Mouse (Mus musculus): ENCODE data around the gene Rhox4g. TPM values are rescaled to one million over a fixed set of nuclear protein-coding genes. Genes with fewer than 3 reads are reported as not detected.

Gene Rhox4g
- polyA plus RNA-seq, 1 experiment = not detected

Other genes with a start within 250 kb of the Rhox4g start
- not detected for gene Rhox2b, start 239.3 kb downstream of the Rhox4g start, polyA plus RNA-seq (2012; fragmentation: generic; extraction: Trizol)
- gene Rhox4b, start 218.8 kb downstream of the Rhox4g start, polyA plus RNA-seq (2012; fragmentation: generic; extraction: Trizol) = not detected
- gene Rhox2c, start 197.6 kb downstream of the Rhox4g start, polyA plus RNA-seq (2012; fragmentation: generic; extraction: Trizol) = not detected
- gene Rhox3c, start 192.7 kb downstream of the Rhox4g start, polyA plus RNA-seq (2012; fragmentation: generic; extraction: Trizol) = not detected
- not detected for gene Rhox4c, start 171.0 kb downstream of the Rhox4g start, polyA plus RNA-seq (2012; fragmentation: generic; extraction: Trizol)
- not detected for gene Rhox2d, start 157.9 kb downstream of the Rhox4g start, polyA plus RNA-seq (2012; fragmentation: generic; extraction: Trizol)
- not detected for gene Rhox4d, start 137.0 kb downstream of the Rhox4g start, polyA plus RNA-seq (2012; fragmentation: generic; extraction: Trizol)
- not detected for gene Rhox2e, start 120.9 kb downstream of the Rhox4g start, polyA plus RNA-seq (2012; fragmentation: generic; extraction: Trizol)
- not detected for gene Rhox3e, start 109.3 kb downstream of the Rhox4g start, polyA plus RNA-seq (2012; fragmentation: generic; extraction: Trizol)
- not detected for gene Rhox4e, start 93.9 kb downstream of the Rhox4g start, polyA plus RNA-seq (2012; fragmentation: generic; extraction: Trizol)
- gene Rhox2f, start 79.9 kb downstream of the Rhox4g start, polyA plus RNA-seq (2012; fragmentation: generic; extraction: Trizol) = not detected
- not detected for gene Rhox3f, start 70.3 kb downstream of the Rhox4g start, polyA plus RNA-seq (2012; fragmentation: generic; extraction: Trizol)
- gene Rhox4f, start 43.6 kb downstream of the Rhox4g start, polyA plus RNA-seq (2012; fragmentation: generic; extraction: Trizol) = not detected
- gene Rhox3g, start 22.7 kb downstream of the Rhox4g start, polyA plus RNA-seq (2012; fragmentation: generic; extraction: Trizol) = not detected
- gene Rhox2g, start 7.9 kb downstream of the Rhox4g start, polyA plus RNA-seq (2012; fragmentation: generic; extraction: Trizol) = not detected
- gene Rhox3h, start 17.4 kb upstream of the Rhox4g start, polyA plus RNA-seq (2012; fragmentation: generic; extraction: Trizol) = not detected
- not detected for gene Rhox2h, start 21.9 kb upstream of the Rhox4g start, polyA plus RNA-seq (2012; fragmentation: generic; extraction: Trizol)
- 4.4 TPM for gene Rhox5, start 153.5 kb upstream of the Rhox4g start, polyA plus RNA-seq (2012; fragmentation: generic; extraction: Trizol)
- gene Rhox6, start 175.6 kb upstream of the Rhox4g start, polyA plus RNA-seq (2012; fragmentation: generic; extraction: Trizol) = not detected
- not detected for gene Rhox7a, start 180.4 kb upstream of the Rhox4g start, polyA plus RNA-seq (2012; fragmentation: generic; extraction: Trizol)
- not detected for gene Rhox8, start 227.6 kb upstream of the Rhox4g start, polyA plus RNA-seq (2012; fragmentation: generic; extraction: Trizol)
- gene Rhox7b, start 245.9 kb upstream of the Rhox4g start, polyA plus RNA-seq (2012; fragmentation: generic; extraction: Trizol) = not detected